Mouse (Mus musculus) bone marrow, adult 2 months (tissue): ENCODE results near the gene Bcl2l15.

Experiments used
- CTCF ChIP-seq: fragments of 200-500 bp; IDR thresholded peaks from 2 replicates; pipeline ENCODE4 v1.5.1; 2011; ENCODE audit warnings: low read length, control low read depth; ENCODE audit not compliant: control insufficient read depth, insufficient read depth
- POLR2A ChIP-seq: fragments of 200-500 bp; IDR thresholded peaks from 2 replicates; pipeline ENCODE4 v1.6.1; 2011; ENCODE audit warnings: low read depth, mild to moderate bottlenecking, control low read depth, low read length, borderline replicate concordance; ENCODE audit not compliant: control insufficient read depth

DNA sequence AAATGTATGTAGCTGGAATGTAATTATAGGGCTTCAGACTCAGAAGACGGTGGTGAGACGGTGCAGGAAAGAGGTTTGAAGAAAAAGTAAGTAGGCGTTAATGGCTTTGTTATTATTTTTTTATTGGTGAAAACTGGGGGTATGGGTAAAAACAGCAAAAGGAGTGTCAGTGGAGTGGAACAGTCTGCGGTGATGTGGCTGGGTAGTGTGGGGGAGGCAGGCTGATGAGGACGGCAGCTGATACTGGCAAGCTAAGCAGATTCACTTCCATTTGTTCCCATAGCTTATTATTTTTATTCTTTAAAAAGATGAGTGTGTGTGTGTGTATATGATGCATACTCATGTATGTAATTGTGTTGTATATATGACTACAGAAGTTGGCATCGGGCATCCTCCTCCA lies 19.1 kb downstream of the Bcl2l15 start:
- TF ChIP-seq CTCF (no peak), POLR2A (no peak)
